Comparison of ENCODE assay signal across 18 mouse cellular contexts in genomic region chr3:61396728-61397127, GRCm38 (mm10). TPM values are rescaled to one million over a fixed set of nuclear protein-coding genes. Genes with fewer than 3 reads are reported as not detected.
A peak's percentile ranks its signal among the peaks of the same experiment; 100 is the strongest.
DNase-seq lines count a peak whose midpoint lies in the region; TF ChIP-seq lines count a peak whose summit lies in the region.
"Had no signal": no experiment of that assay in that cellular context is flagged by ENCODE, and none has a peak within 500 bp of the region (broad histone marks: within the 10 kb centered on the region; RNA-seq: fewer than 3 reads in every experiment).

No protein-coding gene starts in this region.

- TF ChIP-seq POLR2A in bone marrow macrophage, adult 2 months (IDR thresholded peaks at IDR 0.05; ENCODE audit: borderline replicate concordance, low read depth, low read length), result no peak

- H3K27ac ChIP-seq in bone marrow macrophage, adult 2 months (ENCODE audit: insufficient read depth, low read depth, low read length), result peak overlapping the region; percentile 95
- peak overlapping the region; percentile 25 for H3K27ac ChIP-seq in midbrain, embryonic 10.5 days (replicated peaks)
- no peak overlapping the region for H3K27ac ChIP-seq in heart, embryonic 10.5 days
- H3K27ac ChIP-seq: embryonic facial prominence, embryonic 13.5 days; liver, embryonic 14.5 days had no signal

- peak; percentile 13 for DNase-seq in heart, adult 8-10 months (ENCODE audit: low spot score)
- DNase-seq in heart, postnatal 4 days, result no peak
- peak; percentile 91 for DNase-seq in 416B (ENCODE audit: low read depth)
- DNase-seq in midbrain, embryonic 10.5 days (ENCODE audit: low spot score), result no peak
- no peak for DNase-seq in yolk sac, embryonic 10.5 days (ENCODE audit: low spot score)
- no peak for DNase-seq in cerebellum, adult 11 months
- no peak for DNase-seq in heart, embryonic 10.5 days (ENCODE audit: low spot score)
- DNase-seq: cerebellum, postnatal 25 days; gastrocnemius, postnatal 14 days; kidney, postnatal 10 days; left cerebral cortex, postnatal 4 days had no signal

- WGBS in midbrain, embryonic 10.5 days, result 10% methylated on average over 2 of the region's 2 CpGs
- WGBS in heart, embryonic 10.5 days, result 75% methylated on average over 2 of the region's 2 CpGs

- no peak for TF ChIP-seq CTCF in bone marrow macrophage, adult 2 months (IDR thresholded peaks at IDR 0.05; ENCODE audit: low read depth, low read length)

- no peaks in the 10 kb centered on the region for H3K9me3 ChIP-seq in midbrain, embryonic 10.5 days (replicated peaks)
- H3K9me3 ChIP-seq in heart, embryonic 10.5 days, result no peaks in the 10 kb centered on the region
- H3K9me3 ChIP-seq: embryonic facial prominence, embryonic 13.5 days had no signal

- H3K27me3 ChIP-seq in midbrain, embryonic 10.5 days (ENCODE audit: low read depth, poor library complexity, severe bottlenecking), result no peaks in the 10 kb centered on the region
- H3K27me3 ChIP-seq in heart, embryonic 10.5 days (ENCODE audit: insufficient read depth, poor library complexity, severe bottlenecking), result no peaks in the 10 kb centered on the region
- H3K27me3 ChIP-seq: embryonic facial prominence, embryonic 13.5 days had no signal

- H3K4me1 ChIP-seq in bone marrow macrophage, adult 2 months (ENCODE audit: control insufficient read depth, insufficient read depth, low read length), result peaks cover 53% of the 10 kb centered on the region
- peaks cover 13% of the 10 kb centered on the region for H3K4me1 ChIP-seq in midbrain, embryonic 10.5 days
- H3K4me1 ChIP-seq in heart, embryonic 10.5 days, result no peaks in the 10 kb centered on the region; the same call in 1 of the 2 replicates

- no peak overlapping the region for H3K4me3 ChIP-seq in bone marrow macrophage, adult 2 months (ENCODE audit: insufficient read depth, low read length)
- H3K4me3 ChIP-seq in midbrain, embryonic 10.5 days, result no peak overlapping the region
- no peak overlapping the region for H3K4me3 ChIP-seq in heart, embryonic 10.5 days
- H3K4me3 ChIP-seq: embryonic facial prominence, embryonic 13.5 days; myocyte had no signal

- H3K36me3 ChIP-seq in midbrain, embryonic 10.5 days, result no peaks in the 10 kb centered on the region
- H3K36me3 ChIP-seq in heart, embryonic 10.5 days, result no peaks in the 10 kb centered on the region
- H3K36me3 ChIP-seq: embryonic facial prominence, embryonic 13.5 days had no signal

RNA-seq across cellular contexts. Expression of gene B430305J03Rik, which starts 31.0 kb away (rescaled TPM):
- total RNA-seq in heart, adult 8-10 months (2022), result under 1 TPM in 2 of 4 experiments, not detected in 2; 0.06 to 0.09 TPM
- total RNA-seq in heart, postnatal 4 days (2021), result under 1 TPM; 0.16 to 0.31 TPM
- 1.9 and 2.7 TPM in 2 replicates for polyA plus RNA-seq in bone marrow macrophage, adult 2 months (2012; ENCODE audit: insufficient read depth, insufficient read length, missing spikeins)
- not detected in 2 replicates for polyA plus RNA-seq in midbrain, embryonic 10.5 days (2016; fragmentation: Nextera tagmentation; extraction: Ambion mirVana)
- not detected in 2 replicates for polyA plus RNA-seq in heart, embryonic 10.5 days (2016; fragmentation: Nextera tagmentation; extraction: Ambion mirVana)
- polyA plus RNA-seq: embryonic facial prominence, embryonic 13.5 days; heart, embryonic 14.5 days; inflammation-experienced regulatory T-cells, adult 6 months; stomach, embryonic 14.5 days had no signal

RNA-seq across cellular contexts. Expression of gene Rap2b, which starts 35.3 kb away (rescaled TPM):
- total RNA-seq in heart, adult 8-10 months (2022), result 1 to 10 TPM; 2.0 to 2.8 (median 2.3) TPM
- 1 to 10 TPM; 5.5 to 6.4 TPM for total RNA-seq in heart, postnatal 4 days (2021)
- polyA plus RNA-seq in bone marrow macrophage, adult 2 months (2012; ENCODE audit: insufficient read depth, insufficient read length, missing spikeins), result 62.7 and 64.1 TPM in 2 replicates
- polyA plus RNA-seq in midbrain, embryonic 10.5 days (2016; fragmentation: Nextera tagmentation; extraction: Ambion mirVana), result 9.7 and 11.6 TPM in 2 replicates
- polyA plus RNA-seq in heart, embryonic 10.5 days (2016; fragmentation: Nextera tagmentation; extraction: Ambion mirVana), result 6.5 and 6.8 TPM in 2 replicates

Comparison
In these comparisons a context has a peak if more than half of its experiments do, and no peak if none do; other contexts are left out.
1. DNase-seq: peak in heart, adult 8-10 months (single experiment) and 416B (single experiment); none in heart, postnatal 4 days (single experiment), midbrain, embryonic 10.5 days (single experiment), yolk sac, embryonic 10.5 days (single experiment), cerebellum, adult 11 months (single experiment) and heart, embryonic 10.5 days (single experiment).